Mouse (Mus musculus) NIH3T3 (cell line): ENCODE results near the gene Mylpf.

Experiments used
- DNase-seq: peaks from one replicate; pipeline ENCODE4 v3.0.0-alpha.2; 2012; ENCODE audit warnings: low read depth

The Mylpf gene

DNA sequence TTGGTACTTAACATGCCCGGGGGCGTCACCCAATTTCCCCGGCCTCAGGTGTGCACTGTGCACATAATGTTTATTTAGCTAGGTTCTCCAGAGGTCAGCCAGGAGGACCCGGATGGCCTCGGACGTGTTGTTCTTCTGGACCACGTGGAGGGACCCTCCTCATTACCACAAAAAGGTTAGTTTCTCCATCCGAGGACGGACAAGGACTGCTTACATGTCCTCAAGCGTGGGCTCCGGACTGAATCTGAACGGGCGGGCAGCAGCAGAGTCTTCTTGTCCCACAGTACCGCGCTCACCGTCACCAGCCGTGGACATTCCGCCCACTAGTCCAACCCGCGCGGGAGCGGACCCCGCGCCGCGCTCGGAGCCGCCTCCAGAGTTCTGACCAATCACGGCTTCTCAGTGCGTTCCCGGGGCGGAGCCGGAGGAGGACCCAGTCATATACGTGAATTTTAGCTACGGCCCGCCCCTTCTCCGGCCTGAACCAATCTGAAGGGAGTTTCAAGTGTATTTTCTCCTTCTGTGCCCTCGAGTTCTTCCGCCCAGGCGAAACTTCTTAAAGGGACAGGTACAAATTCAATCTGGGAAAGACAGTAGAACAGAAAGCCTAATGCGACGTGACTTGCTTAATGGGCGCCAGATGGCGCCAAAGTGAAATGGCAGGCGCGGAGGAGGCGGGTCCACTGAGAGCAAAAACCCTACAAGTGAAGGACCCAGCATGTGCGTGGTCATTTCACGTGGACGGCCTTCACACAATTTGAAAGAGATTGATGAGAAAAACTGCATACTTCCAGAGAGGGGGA is 51.8 kb downstream of the Mylpf start, which contains the start of gene Dctpp1:
Gene Dctpp1, minus strand, starts transcription at position 401 of the 803 bp plus-strand sequence.
- DNase-seq: peak; percentile 96

DNA sequence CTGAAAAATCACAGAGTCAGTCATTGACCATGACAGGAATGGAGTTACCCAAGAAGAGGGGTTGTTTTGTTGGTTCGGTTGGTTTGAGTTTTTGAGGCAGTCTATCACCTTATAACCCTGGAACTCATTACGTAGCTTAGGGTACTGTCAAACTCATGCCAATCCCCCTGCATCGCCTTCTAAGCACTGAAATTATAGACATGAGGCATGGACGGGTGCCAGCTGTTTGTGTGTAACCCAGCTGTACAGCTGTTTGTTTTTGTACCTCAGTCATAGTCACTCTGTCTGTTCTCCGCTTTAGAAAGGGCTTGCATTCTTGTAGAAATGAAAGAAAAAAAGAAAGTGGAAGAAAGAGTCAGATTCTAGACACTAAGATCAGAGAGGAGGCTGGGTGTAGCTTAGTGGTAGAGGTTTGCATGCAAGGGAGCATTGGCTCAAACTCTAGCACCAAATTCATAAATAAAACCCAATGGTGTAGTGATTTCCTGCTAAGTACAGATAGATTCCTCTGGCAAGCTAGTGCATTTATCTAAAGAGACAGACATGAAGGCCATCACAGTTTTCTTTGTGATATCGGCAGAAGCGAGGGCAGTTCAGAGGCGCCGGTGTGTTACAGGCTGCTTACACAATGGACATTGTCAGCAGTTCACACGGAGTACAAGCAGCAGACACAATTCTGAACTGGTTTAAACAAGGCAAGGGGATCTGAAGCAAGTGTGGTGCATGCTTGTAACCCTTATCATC is 53.7 kb downstream of the Mylpf start:
- DNase-seq: no peak

DNA sequence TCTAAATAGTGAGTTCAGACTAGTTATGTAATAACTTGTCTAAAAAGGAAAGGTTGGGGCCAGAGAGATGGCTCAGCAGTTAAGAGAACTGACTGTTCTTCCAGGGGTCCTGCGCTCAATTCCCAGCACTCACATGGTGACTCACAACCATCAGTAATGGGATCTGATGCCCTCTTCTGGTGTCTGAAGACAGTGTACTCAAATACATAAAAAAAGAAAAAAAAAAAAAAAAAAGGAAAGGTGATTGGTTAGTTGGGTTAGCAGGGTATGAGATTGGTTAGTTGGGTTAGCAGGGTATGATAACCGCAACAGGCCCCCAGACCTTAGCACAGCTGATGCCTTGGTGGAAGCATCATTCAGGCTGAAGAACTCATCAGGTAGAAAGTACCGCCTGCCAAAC is 54.8 kb downstream of the Mylpf start:
- DNase-seq: no peak
